Mouse (Mus musculus) mature B cell (primary cell): ENCODE results near the gene Sarm1.

Experiments used
- in situ Hi-C: fragments of 300-500 bp; cut with MboI; formaldehyde crosslinking; loops from 2 replicates; pipeline ENCODE4 v1.14.3; 2019

The Sarm1 gene

DNA sequence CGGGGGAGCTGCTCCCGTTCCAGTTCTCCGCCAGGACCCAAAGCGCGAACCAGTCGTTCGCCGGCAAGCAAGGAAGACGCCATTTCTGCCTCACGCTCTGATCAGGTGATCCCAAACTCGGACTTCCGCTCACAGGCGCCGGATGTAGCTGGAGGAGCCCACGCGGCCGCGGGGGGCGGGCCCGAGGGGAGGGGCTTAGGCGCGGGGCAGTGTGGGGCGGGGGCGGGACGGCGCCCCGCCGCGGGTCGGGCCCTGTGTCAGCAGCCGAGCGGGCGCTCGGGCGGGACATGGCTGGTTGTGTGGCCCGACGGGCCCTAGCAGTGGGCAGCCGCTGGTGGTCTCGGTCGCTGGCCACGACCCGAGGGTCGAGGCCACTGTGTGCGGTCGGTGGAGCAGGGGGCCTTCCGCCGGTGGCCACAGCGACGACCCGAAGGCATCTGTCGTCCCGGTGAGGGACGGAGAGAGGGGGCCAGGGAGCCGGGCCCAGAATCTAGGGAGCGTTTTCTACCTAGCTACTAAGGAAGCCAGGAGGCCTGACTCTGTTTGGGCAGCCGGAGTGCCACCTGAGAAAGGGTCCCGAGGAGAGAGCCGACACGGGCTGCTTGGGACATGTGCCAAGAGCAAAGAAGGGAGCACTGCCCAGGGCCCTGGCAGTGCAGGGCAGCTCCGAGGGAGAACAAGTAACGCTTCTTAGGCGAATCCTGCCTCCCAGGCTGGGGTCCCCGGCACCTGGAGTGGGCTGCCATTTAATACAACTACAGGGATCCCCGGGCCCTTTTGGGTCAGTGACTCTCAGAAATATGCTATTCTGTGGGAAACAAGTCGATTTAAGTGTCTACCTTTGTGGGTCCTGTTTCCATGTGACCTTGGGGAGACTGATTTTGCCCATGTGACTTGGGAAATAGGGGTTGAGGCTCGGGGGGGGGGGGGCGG is 14.7 kb upstream of the Sarm1 start, which contains the start of the genes Tmem199 and Poldip2:
Gene Tmem199, minus strand, starts transcription at position 148 of the 933 bp plus-strand sequence.
Gene Poldip2, plus strand, starts transcription at position 169 of the 933 bp plus-strand sequence.
- in situ Hi-C loops, result no loop called here

DNA sequence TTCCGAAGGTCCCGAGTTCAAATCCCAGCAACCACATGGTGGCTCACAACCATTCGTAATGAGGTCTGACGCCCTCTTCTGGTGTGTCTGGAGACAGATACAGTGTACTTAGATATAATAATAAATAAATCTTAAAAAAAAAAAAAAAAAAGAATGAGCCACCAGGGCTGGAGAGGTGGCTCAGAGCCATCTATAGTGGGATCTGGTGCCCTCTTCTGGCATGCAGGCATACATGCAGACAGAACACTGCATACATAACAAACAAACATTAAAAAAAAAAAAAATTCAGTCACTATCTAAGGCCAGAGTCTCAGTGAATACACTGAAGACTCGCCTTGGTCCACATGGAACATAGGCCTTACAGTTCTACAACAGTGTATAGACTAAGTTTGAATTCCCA is 11.6 kb upstream of the Sarm1 start:
- in situ Hi-C loops, result no loop called here

DNA sequence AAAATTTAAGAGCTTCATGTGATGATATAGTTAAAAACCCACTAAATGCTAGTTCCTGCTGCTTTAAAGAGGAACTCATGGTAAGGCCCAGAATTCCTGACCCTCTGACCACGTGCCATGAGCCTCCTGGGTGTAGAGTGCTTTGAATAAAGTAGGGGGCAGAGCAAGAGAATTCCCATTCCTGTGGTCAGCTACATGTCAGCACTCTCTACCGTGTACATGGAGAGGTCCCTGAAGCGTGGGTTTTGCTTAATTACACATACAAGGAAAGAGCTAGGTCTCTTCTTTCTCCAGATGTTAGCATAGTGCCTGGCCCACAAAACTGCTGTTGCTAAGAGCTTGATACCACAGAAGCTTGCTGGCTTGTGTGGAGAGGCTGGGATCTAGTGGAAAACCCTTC is 7.9 kb upstream of the Sarm1 start:
- in situ Hi-C loops, result no loop called here

DNA sequence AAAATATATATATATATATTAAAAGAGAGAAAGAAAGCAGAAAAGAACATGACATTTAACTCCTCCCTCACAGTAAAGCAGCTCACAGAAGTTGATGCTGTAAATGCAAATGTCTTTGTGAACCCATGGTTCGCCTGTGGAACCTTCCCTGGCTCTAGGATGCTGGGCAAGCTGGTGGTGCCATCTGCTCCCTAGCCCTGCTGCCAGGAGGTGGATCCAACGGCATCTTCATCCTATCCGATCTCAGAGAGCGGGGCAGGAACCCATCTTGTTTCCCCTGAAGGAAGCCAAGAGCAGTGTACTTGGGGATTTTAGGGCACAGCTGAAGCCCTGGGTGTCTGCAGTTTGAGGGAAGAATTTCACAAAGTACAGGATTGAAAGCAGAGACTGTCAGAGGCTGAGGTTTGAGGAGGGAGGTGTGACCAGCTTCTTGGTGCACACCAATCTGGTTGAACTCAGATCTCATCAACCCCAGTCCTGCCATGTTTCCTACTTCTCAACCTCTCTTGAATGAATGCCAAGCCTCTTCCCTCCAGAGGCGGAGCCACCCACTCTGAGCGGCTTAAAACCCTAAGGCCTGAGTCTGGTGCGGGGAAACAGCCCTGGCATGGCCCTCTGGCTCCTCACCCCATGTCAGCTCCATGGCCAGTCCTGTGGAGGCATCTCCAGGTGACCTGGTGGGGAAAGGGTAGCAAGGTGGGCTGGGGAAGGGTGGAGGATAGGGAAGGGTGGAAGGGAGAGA is 5.5 kb upstream of the Sarm1 start, which contains the start of gene Sebox:
Gene Sebox, plus strand, starts transcription at position 539 of the 742 bp plus-strand sequence.
- in situ Hi-C loops, result no loop called here

DNA sequence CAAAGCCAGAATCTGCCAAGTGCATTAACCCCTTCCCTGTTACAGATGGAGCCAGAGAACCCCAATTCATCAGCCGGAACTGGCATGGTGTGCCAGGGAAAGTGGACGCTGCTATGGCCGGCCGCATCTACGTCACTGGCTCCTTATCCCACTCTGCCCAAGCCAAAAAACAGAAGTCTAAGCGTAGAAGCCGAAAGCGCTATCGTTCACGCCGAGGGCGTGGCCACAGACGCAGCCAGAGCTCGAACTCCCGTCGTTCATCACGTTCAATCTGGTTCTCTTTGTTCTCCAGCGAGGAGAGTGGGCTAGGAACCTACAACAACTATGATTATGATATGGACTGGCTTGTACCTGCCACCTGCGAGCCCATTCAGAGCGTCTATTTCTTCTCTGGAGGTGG is 4.0 kb upstream of the Sarm1 start:
- in situ Hi-C loops, result no loop called here

DNA sequence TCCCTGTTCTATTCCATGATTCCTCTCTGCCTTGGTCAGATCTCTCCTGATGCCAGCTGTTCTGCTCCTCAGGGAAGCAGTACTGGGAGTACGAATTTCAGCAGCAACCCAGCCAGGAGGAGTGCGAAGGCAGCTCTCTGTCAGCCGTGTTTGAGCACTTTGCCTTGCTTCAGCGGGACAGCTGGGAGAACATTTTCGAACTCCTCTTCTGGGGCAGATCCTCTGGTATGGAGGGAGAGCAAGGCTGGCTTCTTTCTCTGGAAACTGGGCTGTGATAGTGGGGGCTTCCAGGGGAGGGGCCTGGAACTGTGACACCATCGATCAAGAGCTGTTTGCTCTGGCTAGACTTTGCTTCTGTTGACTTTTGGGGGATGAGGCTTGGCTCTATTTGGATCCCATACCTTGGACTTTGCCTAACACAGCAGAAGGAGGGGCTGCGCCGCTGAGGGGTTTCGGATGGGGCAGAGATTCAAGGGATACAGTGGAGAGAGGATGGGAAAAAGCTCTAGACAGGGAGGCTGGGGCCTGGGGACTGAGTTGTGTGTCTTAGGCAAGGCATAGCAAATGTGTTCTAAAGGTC is 3.2 kb upstream of the Sarm1 start:
- in situ Hi-C loops, result no loop called here

DNA sequence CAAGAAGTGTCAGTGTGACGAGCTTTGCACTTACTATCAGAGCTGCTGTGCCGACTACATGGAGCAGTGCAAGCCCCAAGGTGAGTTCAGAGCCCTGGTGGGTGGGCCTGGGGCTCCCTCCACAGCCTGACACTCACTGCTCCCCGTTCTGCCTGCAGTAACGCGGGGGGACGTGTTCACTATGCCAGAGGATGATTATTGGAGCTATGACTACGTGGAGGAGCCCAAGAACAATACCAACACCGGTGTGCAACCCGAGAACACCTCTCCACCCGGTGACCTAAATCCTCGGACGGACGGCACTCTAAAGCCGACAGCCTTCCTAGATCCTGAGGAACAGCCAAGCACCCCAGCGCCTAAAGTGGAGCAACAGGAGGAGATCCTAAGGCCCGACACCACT is 2.0 kb upstream of the Sarm1 start:
- in situ Hi-C loops, result no loop called here

DNA sequence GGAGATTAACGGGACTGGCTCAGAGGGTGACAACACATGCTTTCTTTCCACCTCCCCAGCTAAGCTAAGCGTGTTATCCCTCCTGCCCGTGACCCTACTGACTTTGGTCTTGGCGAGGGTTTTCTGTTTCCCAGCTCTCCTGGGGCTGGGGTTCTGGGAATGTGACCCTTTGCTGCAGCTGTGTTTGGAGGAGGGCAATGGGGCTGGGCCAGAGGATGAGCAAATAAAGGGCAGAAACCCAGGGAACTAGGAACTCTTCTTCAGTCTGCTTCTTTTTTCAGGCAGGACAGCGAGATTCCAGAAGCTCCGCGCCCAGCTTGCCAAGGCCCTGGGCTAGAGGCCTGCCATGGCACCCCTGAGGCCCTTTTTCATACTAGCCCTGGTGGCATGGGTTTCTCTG is 1.4 kb upstream of the Sarm1 start, which contains the start of gene Vtn:
Gene Vtn, plus strand, starts transcription at position 88 of the 400 bp plus-strand sequence.
- in situ Hi-C loops, result no loop called here

DNA sequence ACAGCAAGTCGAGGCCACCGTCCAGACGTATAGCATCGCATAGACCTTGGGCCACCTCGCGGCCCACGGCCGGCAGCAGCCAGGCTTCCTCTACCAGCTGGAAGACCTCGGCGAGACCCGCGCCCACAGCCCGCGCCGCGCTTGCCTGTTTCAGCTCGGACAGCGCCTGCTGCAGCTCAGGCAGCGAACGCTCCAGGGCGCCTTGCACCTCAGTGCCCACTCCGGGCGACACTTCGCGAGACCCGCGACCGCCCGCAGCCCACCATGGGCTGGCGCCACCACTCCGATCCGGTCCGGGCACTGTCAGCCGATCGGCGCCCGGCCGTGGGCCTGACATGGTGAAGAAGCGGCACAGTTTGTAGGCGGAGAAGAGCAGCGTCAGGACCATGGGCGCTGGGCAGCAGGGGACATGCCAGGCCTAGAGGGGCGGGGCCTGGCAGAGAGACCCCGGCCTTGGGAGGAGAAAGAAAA is 448 bp downstream of the Sarm1 start:
- in situ Hi-C loops, result no loop called here

DNA sequence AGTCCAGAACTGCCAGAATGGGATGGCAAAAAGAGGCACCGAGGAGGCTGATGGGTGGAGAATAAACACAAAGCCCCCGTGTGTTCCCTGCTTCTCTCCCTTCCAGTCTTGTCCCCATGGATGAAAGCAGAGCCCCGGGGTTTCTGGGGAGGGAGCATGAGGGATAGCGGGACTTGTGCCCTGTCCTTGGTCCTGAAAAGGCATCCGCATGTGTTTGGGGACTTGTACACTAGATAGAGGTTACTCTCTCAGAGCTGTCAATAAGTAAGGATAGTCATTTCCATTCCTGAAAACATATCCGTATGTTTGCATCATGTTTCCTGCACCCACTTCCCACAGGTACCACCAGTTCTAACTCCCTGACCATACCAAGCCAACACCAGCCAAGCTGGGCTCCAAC is 1.6 kb downstream of the Sarm1 start:
- in situ Hi-C loops, result no loop called here

DNA sequence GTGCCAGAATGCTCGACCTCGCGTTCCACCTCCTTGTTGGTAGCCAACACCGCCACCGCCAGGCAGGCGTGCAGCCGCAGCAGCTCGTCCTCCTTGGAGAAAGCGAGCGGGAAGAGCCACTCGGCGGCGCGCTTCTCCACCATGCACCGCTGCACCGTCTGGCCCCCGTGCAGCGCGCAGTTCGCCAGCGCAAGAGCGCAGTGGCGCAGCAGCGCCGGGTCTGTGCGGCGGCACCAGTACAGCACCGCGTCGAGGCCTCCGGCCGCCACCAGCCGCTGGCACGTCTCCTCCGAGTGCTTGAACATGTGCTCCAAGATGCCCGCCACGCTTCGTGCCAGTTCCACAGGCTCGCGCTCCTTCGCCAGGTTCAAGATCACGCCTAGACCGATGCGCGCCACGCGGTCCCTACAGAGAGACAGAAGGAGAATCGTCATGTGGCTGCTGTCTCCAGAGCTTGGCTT is 6.7 kb downstream of the Sarm1 start:
- in situ Hi-C loops, result no loop called here

DNA sequence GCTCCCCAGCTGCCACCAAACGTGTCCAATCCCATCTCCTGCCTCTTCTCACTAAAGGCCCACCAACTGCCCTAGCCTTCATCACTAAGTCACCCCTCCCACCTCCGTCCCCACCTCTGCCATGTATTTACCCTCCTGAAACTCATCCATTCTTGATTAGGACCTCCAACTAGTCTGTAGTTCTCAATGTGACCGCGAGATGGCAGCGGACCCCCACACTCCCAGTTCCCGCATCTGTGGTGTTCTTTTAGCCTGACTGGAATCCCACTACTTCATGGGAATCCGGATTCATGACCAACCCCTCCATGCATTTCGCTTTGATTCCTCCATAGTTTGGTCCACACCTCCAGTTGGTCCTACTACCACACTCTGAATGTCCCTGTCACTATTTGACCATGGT is 9.4 kb downstream of the Sarm1 start:
- in situ Hi-C loops, result no loop called here

DNA sequence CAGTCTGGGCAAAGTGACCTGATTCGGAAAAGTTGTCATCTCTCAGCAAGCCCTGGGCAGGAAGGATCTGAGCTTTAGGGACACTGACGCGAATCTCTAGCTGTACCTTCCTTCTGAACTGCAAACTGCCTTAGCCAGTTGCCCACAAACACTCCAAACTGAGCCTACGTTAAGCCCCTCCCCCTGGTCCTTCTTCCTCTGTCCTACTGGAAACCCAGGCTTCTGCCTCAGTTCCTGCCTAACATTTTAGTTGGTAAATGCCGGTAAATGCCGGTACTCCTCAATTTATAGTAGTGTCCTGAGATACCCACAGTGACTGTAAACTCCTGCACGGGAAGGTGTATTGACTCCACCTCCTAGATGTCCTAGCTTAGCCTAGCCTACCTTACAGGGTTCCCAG is 13.9 kb downstream of the Sarm1 start:
- in situ Hi-C loops, result no loop called here

DNA sequence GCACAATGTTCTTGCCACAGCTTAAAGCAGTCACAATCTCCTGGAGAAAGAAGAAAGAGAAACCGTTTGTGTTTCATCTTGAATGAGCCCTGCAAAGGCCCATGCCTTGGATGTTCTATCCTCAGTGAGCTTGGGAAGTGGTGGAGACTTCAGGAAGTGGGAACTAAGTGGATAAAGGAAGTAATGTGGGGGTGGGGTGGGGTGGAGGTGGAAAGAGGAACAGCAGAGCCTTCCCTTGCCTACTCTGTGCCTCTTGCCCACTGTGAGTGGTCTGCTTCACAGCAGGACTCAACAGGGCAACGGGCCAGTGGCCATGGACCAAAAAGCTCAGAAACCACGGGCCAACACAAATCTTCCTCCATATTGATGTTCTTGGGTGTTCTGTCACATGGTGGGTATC is 22.3 kb downstream of the Sarm1 start:
- in situ Hi-C loops, result no loop called here

DNA sequence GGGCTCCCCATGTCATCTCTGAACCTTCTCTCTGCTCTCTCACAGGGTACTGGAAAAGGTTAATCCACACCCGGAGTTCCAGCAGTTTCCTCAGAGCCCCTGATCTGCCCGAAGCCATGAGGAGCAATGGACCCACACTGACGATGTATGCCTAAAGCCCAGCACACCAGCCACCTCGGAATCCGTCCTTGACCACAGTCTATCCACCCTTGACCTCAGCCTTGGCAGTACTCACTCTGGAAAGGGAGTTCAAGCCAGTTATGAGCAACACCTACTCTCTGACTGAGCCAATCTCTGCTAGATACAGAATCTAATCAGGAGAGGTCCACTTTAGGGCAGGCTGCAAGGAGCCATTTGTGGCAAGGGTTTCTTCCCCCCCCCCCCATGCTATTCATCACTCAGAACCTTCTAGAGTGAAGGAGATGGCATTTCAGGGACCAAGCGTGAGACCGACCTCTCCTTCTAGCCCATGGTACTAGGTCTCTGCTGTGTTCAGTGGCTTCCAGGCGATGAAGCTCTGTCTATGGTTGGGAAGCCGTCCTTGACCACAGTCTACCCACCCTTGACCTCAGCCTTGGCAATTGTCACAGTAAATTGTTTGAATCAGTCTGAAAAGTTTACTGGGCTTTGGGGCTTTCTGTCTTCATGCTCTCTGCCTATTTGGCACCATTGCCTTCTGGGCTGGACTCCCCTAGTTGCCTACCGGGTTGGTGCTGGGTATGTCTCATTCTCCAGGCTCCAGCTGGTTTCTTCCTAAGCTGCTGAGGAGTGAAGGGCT is 26.0 kb downstream of the Sarm1 start:
- in situ Hi-C loops, result no loop called here

DNA sequence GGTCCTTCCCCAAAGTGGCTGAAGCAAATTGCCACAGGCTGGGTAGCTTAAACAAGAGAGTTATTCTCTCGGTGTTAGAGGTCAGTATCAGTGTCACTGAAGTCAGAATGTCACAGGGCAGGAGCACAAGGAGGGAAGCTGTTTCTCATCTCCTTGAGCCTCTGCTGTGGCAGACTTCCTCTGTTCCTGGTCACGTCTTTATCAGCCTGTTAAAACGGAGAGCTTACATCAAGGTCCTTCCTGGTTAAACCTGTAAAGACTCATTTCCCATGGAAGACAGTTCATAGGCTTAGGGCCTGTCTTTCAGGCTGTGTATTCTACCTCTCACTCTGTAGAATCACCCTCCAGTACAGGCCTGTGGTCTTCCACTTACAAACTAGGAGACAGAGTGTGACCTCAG is 29.6 kb downstream of the Sarm1 start:
- in situ Hi-C loops, result no loop called here

DNA sequence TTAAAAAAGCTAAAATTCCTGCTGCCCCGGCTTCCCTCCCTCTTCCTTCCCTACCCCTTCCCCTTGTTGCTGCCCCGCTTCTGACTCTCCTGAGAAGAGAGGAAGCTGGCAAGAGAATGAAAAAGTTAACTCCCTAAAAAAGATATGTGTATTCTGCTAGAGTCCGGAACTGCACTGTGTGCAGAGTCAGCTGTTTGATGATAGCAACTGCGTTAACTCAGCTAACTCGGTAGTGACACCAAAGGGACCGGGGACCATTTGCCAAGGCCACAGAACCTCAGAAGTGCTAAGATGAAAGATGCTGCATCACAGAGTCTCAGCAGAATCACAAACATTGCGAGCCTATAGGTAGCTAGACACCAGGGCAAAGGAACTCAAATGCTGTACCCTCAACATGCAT is 30.0 kb downstream of the Sarm1 start:
- in situ Hi-C loops, result no loop called here

DNA sequence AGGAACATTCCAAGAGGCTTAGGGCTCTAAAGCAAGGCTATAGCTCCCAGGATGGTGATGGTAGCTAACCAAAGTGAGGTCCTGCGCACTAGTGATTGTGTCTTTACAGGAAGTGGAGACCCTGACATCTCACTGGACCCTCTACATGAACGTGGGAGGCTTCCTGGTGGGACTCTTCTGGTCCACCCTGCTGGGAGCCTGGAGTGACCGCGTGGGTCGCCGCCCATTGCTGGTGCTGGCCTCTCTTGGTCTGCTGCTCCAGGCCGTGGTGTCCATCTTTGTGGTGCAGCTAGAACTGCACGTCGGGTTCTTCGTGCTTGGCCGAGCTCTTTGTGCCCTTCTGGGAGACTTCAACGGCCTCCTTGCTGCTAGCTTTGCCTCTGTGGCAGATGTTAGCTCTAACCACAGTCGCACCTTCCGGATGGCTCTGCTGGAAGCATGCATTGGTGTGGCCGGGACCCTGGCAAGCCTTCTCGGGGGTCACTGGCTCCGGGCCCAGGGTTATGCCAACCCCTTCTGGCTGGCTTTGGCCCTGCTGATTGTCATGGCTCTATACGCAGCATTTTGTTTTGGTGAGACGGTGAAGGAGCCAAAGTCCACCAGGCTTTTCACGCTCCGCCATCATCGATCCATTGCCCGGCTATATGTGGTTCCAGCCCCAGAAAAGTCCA is 31.2 kb downstream of the Sarm1 start:
- in situ Hi-C loops, result no loop called here

DNA sequence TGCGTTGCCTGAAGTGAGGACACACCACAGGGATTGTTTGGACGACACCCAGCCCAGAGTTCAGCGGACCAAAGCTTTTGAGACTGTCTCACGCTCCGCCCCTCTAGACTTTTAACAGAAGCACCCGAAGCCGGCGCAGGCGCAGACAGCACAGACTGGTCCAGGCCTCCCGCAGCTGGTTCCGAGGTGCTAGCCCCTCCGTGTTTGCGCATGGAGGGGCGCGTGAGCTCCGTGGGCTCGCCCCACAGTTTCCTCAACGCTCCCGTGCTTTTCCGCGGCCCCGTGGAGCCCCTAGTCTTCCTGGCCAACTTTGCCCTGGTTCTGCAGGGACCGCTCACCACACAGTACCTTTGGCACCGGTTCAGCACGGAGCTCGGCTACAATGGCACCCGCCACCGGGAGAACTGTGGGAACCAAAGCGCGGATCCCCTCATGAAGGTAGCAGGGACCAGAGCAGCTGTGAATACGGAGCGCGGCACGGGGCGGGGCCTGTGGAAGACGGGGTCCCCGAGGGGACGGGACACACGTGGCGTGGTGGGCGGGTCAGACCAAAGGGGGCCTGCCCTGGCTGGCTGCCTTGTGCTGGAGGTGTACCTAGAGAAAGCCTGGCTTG is 31.9 kb downstream of the Sarm1 start, which contains the start of gene Slc46a1:
Gene Slc46a1, plus strand, starts transcription at position 130 of the 613 bp plus-strand sequence.
- in situ Hi-C loops, result no loop called here

DNA sequence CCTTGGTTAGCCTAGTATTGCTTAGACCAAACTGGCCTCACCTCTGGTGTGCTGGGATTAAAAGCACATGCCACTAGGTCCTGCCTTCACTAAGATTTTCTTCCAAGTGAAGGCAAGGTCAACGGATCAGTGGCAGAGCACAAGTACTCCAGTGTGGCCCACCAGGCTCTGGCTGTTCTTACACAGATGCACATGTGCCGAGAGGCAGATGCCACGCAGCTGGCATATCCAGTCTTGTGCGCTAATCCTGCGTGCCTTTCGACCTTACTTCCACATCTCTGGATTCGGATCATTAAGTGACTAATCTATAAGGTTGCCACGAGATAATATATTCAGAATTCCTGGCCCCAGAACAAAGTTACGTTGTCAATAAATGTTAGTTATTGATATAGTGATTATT is 32.4 kb downstream of the Sarm1 start:
- in situ Hi-C loops, result no loop called here
